Mouse (Mus musculus) brain, embryonic 14.5 days (tissue): ENCODE results near the gene 2810021J22Rik.
A peak's percentile ranks its signal among the peaks of the same experiment; 100 is the strongest.

Source experiments
- CTCF ChIP-seq: fragments of 200-500 bp; IDR thresholded peaks from 2 replicates; pipeline ENCODE4 v1.5.1; 2012; ENCODE audit warnings: inconsistent platforms, mild to moderate bottlenecking, moderate library complexity, borderline replicate concordance; ENCODE audit not compliant: insufficient read depth, insufficient read length; ENCODE audit errors: extremely low read depth
- POLR2A ChIP-seq: fragments of 200-500 bp; IDR thresholded peaks from 2 replicates; pipeline ENCODE4 v1.6.1; 2012; ENCODE audit warnings: mild to moderate bottlenecking, inconsistent platforms, borderline replicate concordance; ENCODE audit not compliant: poor library complexity, insufficient read depth, insufficient read length, severe bottlenecking; ENCODE audit errors: extremely low read depth

DNA sequence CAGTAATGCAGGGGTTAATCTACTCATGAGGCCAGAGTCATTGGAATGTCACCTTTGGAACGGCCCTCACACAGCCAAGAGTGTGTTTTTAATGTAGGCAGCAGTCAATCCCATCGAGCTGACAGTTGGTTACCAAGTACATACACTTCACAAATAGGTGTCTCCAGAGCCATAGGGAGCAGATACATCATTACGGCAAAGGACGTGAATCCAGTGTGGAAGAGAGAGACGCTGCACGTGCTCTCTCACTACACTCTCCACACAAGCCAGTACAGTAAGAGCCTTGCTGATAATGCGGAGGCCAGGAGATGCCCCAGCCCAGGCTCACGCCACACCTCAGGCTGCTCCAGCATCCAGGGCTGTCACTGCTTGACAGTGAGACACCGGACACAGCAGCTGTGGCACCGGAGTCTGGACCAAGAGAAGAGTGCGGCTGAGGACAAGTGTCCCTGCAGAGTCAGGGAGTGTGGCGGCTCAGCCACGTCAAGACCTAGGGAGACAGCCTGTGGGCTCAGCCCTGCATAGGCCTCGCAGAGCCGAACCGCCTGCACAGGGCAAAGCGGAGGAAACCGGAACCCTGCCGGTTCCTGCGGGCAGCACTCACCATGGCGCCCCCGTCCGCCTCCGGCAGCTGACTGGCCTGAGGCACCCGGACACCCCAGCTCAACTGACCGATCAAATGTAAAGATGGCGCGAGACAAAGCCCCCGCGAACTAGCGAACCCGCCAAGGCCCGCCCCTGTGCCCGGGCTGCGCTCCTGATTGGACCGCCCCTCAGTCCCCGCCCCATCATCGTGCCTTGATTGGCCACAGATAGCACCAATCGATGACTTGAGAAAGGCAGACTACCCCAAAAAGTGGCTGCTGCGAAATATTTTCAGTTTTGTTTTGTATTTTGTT is 36.7 kb downstream of the 2810021J22Rik start, which contains the start of gene Zfp39:
- TF ChIP-seq CTCF, result no peak
- TF ChIP-seq POLR2A, result peak; percentile 51; the same call in 1 of the 2 replicates
